Mouse (Mus musculus): ENCODE results near the gene Ndufb5. TPM values are rescaled to one million over a fixed set of nuclear protein-coding genes. Genes with fewer than 3 reads are reported as not detected.

The Ndufb5 gene
- polyA plus RNA-seq, 1 experiment from 2014 or later: 650 TPM

DNA sequence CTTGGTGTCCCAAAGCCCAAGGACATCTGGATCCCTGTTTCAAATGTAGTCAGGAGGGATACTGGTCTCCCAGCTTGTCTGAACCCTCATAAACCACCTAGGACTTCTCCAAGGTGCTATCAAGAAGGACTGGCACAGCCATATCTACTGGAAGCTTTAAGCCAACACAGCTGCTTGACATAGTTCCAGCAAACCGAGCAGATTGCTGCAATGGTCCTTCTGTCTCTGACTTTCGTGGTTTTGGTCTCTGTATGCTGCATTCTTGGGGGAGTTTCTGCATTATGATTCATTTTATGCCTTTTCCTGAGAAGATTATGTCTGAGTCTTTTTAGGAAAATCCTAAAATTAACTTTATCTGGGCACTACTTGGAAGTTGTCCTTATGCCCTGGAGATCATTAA is 34.0 kb downstream of the Ndufb5 start:
- Histone ChIP-seq H3K9me3 (replicated peaks) (no peaks in the 10 kb centered on the region), H3K4me3 (no peak overlapping the region), H3K27me3 (no peaks in the 10 kb centered on the region), H3K27ac (no peak overlapping the region), H3K4me2 (no peak overlapping the region), H3K9ac (no peak overlapping the region), H3K36me3 (no peaks in the 10 kb centered on the region), H3K4me1 (replicated peaks) (no peaks in the 10 kb centered on the region)
- no peak for ATAC-seq (replicated peaks; ENCODE audit: insufficient number of reproducible peaks, insufficient read depth, low FRiP score, low read depth)
- WGBS: 58% methylated on average over 2 of the region's 2 CpGs

Other genes with a start within 250 kb of the Ndufb5 start
- gene Kcnmb3, start 244.8 kb upstream of the Ndufb5 start, polyA plus RNA-seq (2015; fragmentation: Nextera tagmentation; extraction: Ambion mirVana): not detected in 2 replicates
- gene Zfp639, start 226.7 kb upstream of the Ndufb5 start, polyA plus RNA-seq (2015; fragmentation: Nextera tagmentation; extraction: Ambion mirVana): 25.6 and 29.5 TPM in 2 replicates
- gene Mfn1, start 207.5 kb upstream of the Ndufb5 start, polyA plus RNA-seq (2015; fragmentation: Nextera tagmentation; extraction: Ambion mirVana): 60.8 and 78.6 TPM in 2 replicates
- gene Gnb4, start 120.4 kb upstream of the Ndufb5 start, polyA plus RNA-seq (2015; fragmentation: Nextera tagmentation; extraction: Ambion mirVana): 56.5 and 62.2 TPM in 2 replicates
- 75.9 and 90.3 TPM in 2 replicates for gene Actl6a, start 30.7 kb upstream of the Ndufb5 start, polyA plus RNA-seq (2015; fragmentation: Nextera tagmentation; extraction: Ambion mirVana)
- 24.7 and 33.9 TPM in 2 replicates for gene Mrpl47, start 615 bp downstream of the Ndufb5 start, polyA plus RNA-seq (2015; fragmentation: Nextera tagmentation; extraction: Ambion mirVana)
- 49.3 and 55.5 TPM in 2 replicates for gene Usp13, start 80.6 kb downstream of the Ndufb5 start, polyA plus RNA-seq (2015; fragmentation: Nextera tagmentation; extraction: Ambion mirVana)